17 mouse cellular contexts compared by ENCODE assay signal in the genomic region with DNA sequence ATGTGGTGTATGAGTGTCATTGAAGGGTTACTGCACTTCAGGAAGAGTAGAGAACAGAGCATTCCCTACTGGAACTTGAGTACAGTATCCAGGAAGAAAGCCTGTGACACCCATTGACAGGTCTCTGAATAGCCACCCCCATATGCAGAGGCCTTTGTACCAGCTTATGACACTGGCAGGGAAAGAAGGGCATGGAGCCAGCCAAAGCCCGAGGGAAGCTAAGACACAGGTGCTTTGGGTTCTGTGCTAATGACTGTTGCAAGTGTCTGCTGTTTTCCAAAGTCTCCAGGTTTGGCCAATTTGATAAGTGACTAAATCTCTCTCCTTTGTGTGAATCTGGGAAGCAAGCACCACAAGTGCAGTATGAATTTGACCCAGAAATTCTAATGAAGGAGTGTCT.
DNase-seq lines count a peak whose midpoint lies in the region.
"Had no signal": no experiment of that assay in that cellular context is flagged by ENCODE, and none has a peak within 500 bp of the region (broad histone marks: within the 10 kb centered on the region; RNA-seq: fewer than 3 reads in every experiment).

No protein-coding gene starts in this region.

- intact Hi-C loops in left cerebral cortex, postnatal 4 days (cut with DNase I): no loop called here

- peak; percentile 49 for DNase-seq in adrenal gland, postnatal 10 days
- DNase-seq in adrenal gland, adult 2 months: no peak
- DNase-seq in cerebellum, adult 11-12 months: peak; percentile 28
- DNase-seq in cerebellum, adult 8-10 months: no peak
- DNase-seq in cerebellum, postnatal 36 days: peak; percentile 15
- DNase-seq in cerebellum, adult 9-11 months: no peak
- DNase-seq in left cerebral cortex, postnatal 4 days: peak; percentile 33
- no peak for DNase-seq in left cerebral cortex, adult 18-20 months (ENCODE audit: low spot score in 2 of 2)
- DNase-seq: adrenal gland, adult 8-10 months; cerebellum, adult 11 months; embryo, embryonic 11 days; gastrocnemius, postnatal 10 days; gastrocnemius, postnatal 36 days; heart, postnatal 10 days; heart, postnatal 36 days; kidney, adult 11 months; kidney, adult 8-10 months had no signal

Comparison
In these comparisons a context has a peak if more than half of its experiments do, and no peak if none do; other contexts are left out.
1. DNase-seq: peak in adrenal gland, postnatal 10 days (single experiment), cerebellum, adult 11-12 months (single experiment), cerebellum, postnatal 36 days (2 of 2) and left cerebral cortex, postnatal 4 days (single experiment); none in adrenal gland, adult 2 months (single experiment), cerebellum, adult 8-10 months (single experiment), cerebellum, adult 9-11 months (single experiment) and left cerebral cortex, adult 18-20 months (0 of 2).